Mouse (Mus musculus) kidney, embryonic 16.5 days (tissue): ENCODE results near the gene Ube2j2. TPM values are rescaled to one million over a fixed set of nuclear protein-coding genes. Genes with fewer than 3 reads are reported as not detected.
A peak's percentile ranks its signal among the peaks of the same experiment; 100 is the strongest.

Source experiments
- ATAC-seq: fragments of 200-750 bp; cut with Nextera tagmentation; 2 replicates; pipeline ENCODE4 v1.8.0; 2017; ENCODE audit warnings: moderate TSS enrichment; ENCODE audit not compliant: low FRiP score, low TSS enrichment
- H3K27ac ChIP-seq: fragments of 300-500 bp; sonication (generic); 2 replicates; pipeline ENCODE4 v1.5.1; 2014; ENCODE audit warnings: low read length
- H3K27me3 ChIP-seq: fragments of 300-500 bp; sonication (generic); 2 replicates; pipeline ENCODE4 v1.6.1; 2014; ENCODE audit warnings: low read length, control low read depth, mixed read lengths; ENCODE audit not compliant: insufficient read depth
- H3K36me3 ChIP-seq: fragments of 300-500 bp; sonication (generic); 2 replicates; pipeline ENCODE4 v1.6.1; 2014; ENCODE audit warnings: low read length, control low read depth, mixed read lengths; ENCODE audit not compliant: insufficient read depth
- H3K4me1 ChIP-seq: fragments of 300-500 bp; sonication (generic); 2 replicates; pipeline ENCODE4 v1.6.1; 2014; ENCODE audit warnings: low read length, control low read depth, mixed read lengths; ENCODE audit not compliant: insufficient read depth
- H3K4me2 ChIP-seq: fragments of 300-500 bp; sonication (generic); replicated peaks from 2 replicates; pipeline ENCODE4 v1.6.1; 2014; ENCODE audit warnings: low read depth, low read length
- H3K4me3 ChIP-seq: fragments of 300-500 bp; sonication (generic); 2 replicates; pipeline ENCODE4 v1.5.1; 2014; ENCODE audit warnings: mild to moderate bottlenecking, low read length
- H3K9ac ChIP-seq: fragments of 300-500 bp; sonication (generic); replicated peaks from 2 replicates; pipeline ENCODE4 v1.6.1; 2014; ENCODE audit warnings: low read length
- H3K9me3 ChIP-seq: fragments of 300-500 bp; sonication (generic); 2 replicates; pipeline ENCODE4 v1.6.1; 2016; ENCODE audit warnings: low read length, control low read depth
- WGBS: fragments of 180-500 bp; shearing (Covaris S2); extraction: QIAGEN DNeasy Blood & Tissue Kit; methylation state at CpG from one replicate; pipeline ENCODE4 v1.1.7; 2014; 5-methylcytosine and 5-hydroxymethylcytosine counted together
- polyA plus RNA-seq: library from polyadenylated mRNA; unstranded; fragments of >200 nt; fragmentation: Nextera tagmentation; extraction: Ambion mirVana; gene quantifications from 2 replicates; pipeline ENCODE4 v1.2.1, GENCODE M21; 2015

The Ube2j2 gene
- polyA plus RNA-seq, 1 experiment from 2014 or later = 102 TPM

GRCm38 (mm10) chr4:155904318-155905102, 39.1 kb upstream of the Ube2j2 start:
- peaks cover 29% of the 10 kb centered on the region for H3K36me3 ChIP-seq
- no peaks in the 10 kb centered on the region for H3K9me3 ChIP-seq
- H3K9ac ChIP-seq = no peak overlapping the region
- ATAC-seq = no peak
- H3K4me3 ChIP-seq = no peak overlapping the region
- 90% methylated on average over 13 of the region's 13 CpGs for WGBS
- H3K4me2 ChIP-seq = no peak overlapping the region
- H3K27ac ChIP-seq = no peak overlapping the region
- no peaks in the 10 kb centered on the region for H3K4me1 ChIP-seq
- no peaks in the 10 kb centered on the region for H3K27me3 ChIP-seq

GRCm38 (mm10) chr4:155905634-155906033, 38.0 kb upstream of the Ube2j2 start:
- H3K27me3 ChIP-seq = no peaks in the 10 kb centered on the region
- no peaks in the 10 kb centered on the region for H3K4me1 ChIP-seq
- H3K27ac ChIP-seq = no peak overlapping the region
- peaks cover 24% of the 10 kb centered on the region for H3K36me3 ChIP-seq
- H3K4me3 ChIP-seq = no peak overlapping the region
- no peak for ATAC-seq
- no peak overlapping the region for H3K4me2 ChIP-seq
- H3K9me3 ChIP-seq = no peaks in the 10 kb centered on the region
- no peak overlapping the region for H3K9ac ChIP-seq
- WGBS = 89% methylated on average over 13 of the region's 13 CpGs

DNA sequence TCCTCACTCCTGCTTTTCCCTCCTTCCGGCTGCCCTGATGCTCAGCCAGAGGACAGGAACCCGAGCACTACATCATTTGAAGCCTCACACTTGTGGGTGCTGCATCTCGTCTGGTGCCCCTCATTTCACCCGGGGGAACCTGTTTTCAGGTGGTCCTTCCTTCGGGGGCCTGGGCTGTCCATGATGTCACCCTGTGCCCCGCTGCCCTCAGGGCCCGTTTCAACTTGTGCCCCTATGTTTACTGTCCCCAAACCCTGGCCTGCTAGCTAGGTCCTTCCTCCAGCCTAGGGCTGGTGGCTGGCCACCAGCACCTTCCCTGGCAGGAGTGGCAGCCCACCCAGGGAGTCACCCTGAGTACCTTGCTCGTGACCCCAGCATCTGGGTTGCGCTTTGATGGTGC, 37.5 kb upstream of the Ube2j2 start:
- Histone ChIP-seq H3K36me3 (peaks cover 24% of the 10 kb centered on the region), H3K9me3 (no peaks in the 10 kb centered on the region), H3K9ac (no peak overlapping the region), H3K27ac (no peak overlapping the region), H3K27me3 (no peaks in the 10 kb centered on the region), H3K4me2 (no peak overlapping the region), H3K4me1 (no peaks in the 10 kb centered on the region), H3K4me3 (no peak overlapping the region)
- 78% methylated on average over 9 of the region's 9 CpGs for WGBS
- ATAC-seq = no peak

GRCm38 (mm10) chr4:155907003-155907402, 36.6 kb upstream of the Ube2j2 start:
- H3K4me2 ChIP-seq = no peak overlapping the region
- H3K4me1 ChIP-seq = no peaks in the 10 kb centered on the region
- 73% methylated on average over 11 of the region's 11 CpGs for WGBS

DNA sequence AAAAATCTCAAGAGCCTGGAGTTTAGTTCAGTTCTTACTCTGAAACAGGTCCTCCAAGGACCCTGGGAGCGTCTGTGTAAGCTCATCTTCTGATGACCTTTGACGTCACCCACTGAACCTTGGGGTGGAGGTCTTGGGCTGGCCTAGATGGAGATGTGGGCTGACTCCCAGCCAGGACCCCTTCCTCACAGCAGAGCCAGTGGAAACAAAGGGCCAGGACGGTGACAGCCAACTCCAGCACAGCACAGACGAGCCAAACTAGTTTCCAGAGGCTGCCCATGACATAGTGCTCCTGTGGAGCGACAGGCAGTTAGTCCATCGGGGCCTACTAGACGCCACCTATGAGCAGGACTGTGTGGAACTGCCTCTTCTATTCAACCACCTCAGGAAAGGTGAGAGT, 35.4 kb upstream of the Ube2j2 start:
- Histone ChIP-seq H3K4me2 (no peak overlapping the region), H3K4me3 (no peak overlapping the region), H3K9me3 (no peaks in the 10 kb centered on the region), H3K36me3 (peaks cover 12% of the 10 kb centered on the region), H3K4me1 (no peaks in the 10 kb centered on the region), H3K27ac (no peak overlapping the region), H3K27me3 (no peaks in the 10 kb centered on the region), H3K9ac (no peak overlapping the region)
- no peak for ATAC-seq
- 73% methylated on average over 7 of the region's 7 CpGs for WGBS

More at GRCm38 (mm10) chr4:155907003-155907402, 36.6 kb upstream of the Ube2j2 start:
- no peak overlapping the region for H3K4me3 ChIP-seq
- H3K27ac ChIP-seq = no peak overlapping the region
- no peaks in the 10 kb centered on the region for H3K9me3 ChIP-seq
- no peaks in the 10 kb centered on the region for H3K27me3 ChIP-seq
- no peak for ATAC-seq
- H3K36me3 ChIP-seq = peaks cover 20% of the 10 kb centered on the region
- no peak overlapping the region for H3K9ac ChIP-seq

GRCm38 (mm10) chr4:155908751-155909150, 34.9 kb upstream of the Ube2j2 start:
- peaks cover 7% of the 10 kb centered on the region for H3K36me3 ChIP-seq
- H3K27ac ChIP-seq = no peak overlapping the region
- H3K9ac ChIP-seq = no peak overlapping the region
- H3K27me3 ChIP-seq = no peaks in the 10 kb centered on the region
- H3K4me2 ChIP-seq = no peak overlapping the region
- H3K4me1 ChIP-seq = no peaks in the 10 kb centered on the region
- no peak overlapping the region for H3K4me3 ChIP-seq
- H3K9me3 ChIP-seq = no peaks in the 10 kb centered on the region
- WGBS = 89% methylated on average over 4 of the region's 4 CpGs
- ATAC-seq = no peak

GRCm38 (mm10) chr4:155932031-155932430, 11.6 kb upstream of the Ube2j2 start:
- Histone ChIP-seq H3K4me1 (no peaks in the 10 kb centered on the region), H3K9me3 (no peaks in the 10 kb centered on the region), H3K27ac (no peak overlapping the region), H3K9ac (no peak overlapping the region), H3K36me3 (no peaks in the 10 kb centered on the region), H3K4me3 (no peak overlapping the region), H3K4me2 (no peak overlapping the region), H3K27me3 (no peaks in the 10 kb centered on the region)
- no peak for ATAC-seq
- 58% methylated on average over 1 of the region's 1 CpGs for WGBS

DNA sequence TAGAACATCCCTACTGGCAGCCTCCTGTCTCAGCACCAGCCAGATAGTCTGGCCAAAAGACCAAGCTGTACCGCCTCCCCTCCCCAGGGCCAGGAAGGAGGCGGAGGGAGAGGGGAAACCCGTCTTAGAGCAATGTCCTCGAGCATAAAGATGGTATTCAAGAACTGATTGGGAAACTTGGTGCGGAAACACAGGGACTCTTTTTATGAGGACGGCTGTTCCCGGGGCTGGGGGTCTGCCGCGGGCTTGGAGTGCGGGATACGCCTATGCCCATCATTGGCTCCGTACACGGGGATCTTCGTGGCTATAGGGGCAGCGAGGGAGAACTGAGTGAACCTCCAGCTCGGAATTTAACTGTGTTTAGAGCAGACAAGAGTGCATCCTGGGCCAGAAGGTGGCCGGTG, 580 bp upstream of the Ube2j2 start:
- H3K9me3 ChIP-seq = no peaks in the 10 kb centered on the region
- peak; percentile 49 for ATAC-seq
- peaks cover 18% of the 10 kb centered on the region for H3K4me1 ChIP-seq
- H3K27ac ChIP-seq = peak overlapping the region; percentile 88
- peak overlapping the region; percentile 96 for H3K9ac ChIP-seq
- H3K36me3 ChIP-seq = peaks cover 13% of the 10 kb centered on the region; the same call in 1 of the 2 replicates
- H3K4me2 ChIP-seq = peak overlapping the region; percentile 89
- WGBS = under 1% methylated on average over 17 of the region's 17 CpGs
- H3K4me3 ChIP-seq = peak overlapping the region; percentile 97
- no peaks in the 10 kb centered on the region for H3K27me3 ChIP-seq

DNA sequence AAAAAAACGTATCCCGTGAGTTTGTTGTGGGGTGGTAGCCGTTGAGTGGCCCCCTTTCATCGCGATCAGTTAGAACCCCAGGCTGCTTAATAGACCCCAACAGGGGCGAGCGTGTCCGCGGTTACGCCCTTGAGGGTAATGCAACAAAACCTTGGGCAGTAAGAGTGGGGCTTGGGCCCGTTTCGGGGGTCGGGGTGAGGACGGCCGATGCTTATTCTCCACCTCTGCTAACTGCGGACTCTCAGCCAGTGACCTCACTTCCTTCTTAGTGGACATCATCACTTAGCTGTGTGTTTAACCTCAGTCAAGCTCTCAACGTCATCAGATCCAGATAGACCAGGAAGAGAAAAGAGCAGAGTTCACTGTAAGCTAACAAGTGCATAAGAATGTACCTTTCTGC, 640 bp downstream of the Ube2j2 start:
- H3K27ac ChIP-seq = peak overlapping the region; percentile 66
- H3K4me3 ChIP-seq = peak overlapping the region; percentile 97
- peaks cover 18% of the 10 kb centered on the region; the same call in 1 of the 2 replicates for H3K36me3 ChIP-seq
- H3K4me2 ChIP-seq = peak overlapping the region; percentile 89
- H3K9me3 ChIP-seq = no peaks in the 10 kb centered on the region
- WGBS = 0% methylated on average over 17 of the region's 17 CpGs
- no peak; the same call in 1 of the 2 replicates for ATAC-seq
- peak overlapping the region; percentile 96 for H3K9ac ChIP-seq
- peaks cover 18% of the 10 kb centered on the region for H3K4me1 ChIP-seq
- H3K27me3 ChIP-seq = no peaks in the 10 kb centered on the region

DNA sequence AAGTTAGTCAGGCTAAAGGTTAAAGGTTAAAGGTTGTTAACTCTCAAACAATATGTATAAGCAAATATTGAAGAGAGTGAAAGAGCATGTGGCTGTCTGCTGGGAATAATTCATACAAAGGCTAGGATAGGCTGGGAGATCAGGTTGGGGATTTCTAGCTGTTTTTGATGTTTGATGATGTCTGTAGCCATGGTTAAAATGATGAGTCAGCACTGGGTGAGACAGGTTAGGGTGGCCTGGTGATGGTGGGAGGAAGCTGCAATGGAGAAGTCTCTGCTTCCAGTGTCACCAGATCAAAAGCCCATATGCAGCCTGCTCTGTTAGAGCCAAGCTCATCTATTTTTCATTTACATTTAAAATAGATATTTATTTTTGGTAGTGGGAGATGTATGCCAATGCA, 3.5 kb downstream of the Ube2j2 start:
- Histone ChIP-seq H3K4me3 (no peak overlapping the region), H3K4me2 (no peak overlapping the region), H3K27ac (no peak overlapping the region), H3K9ac (no peak overlapping the region), H3K27me3 (no peaks in the 10 kb centered on the region), H3K4me1 (peaks cover 18% of the 10 kb centered on the region), H3K9me3 (no peaks in the 10 kb centered on the region), H3K36me3 (peaks cover 45% of the 10 kb centered on the region)
- no peak for ATAC-seq
